8 mouse cellular contexts compared by ENCODE assay signal in genomic region chr3:88143961-88144486, GRCm38 (mm10). TPM values are rescaled to one million over a fixed set of nuclear protein-coding genes. Genes with fewer than 3 reads are reported as not detected.
DNase-seq lines count a peak whose midpoint lies in the region; ATAC-seq and TF ChIP-seq lines count a peak whose summit lies in the region.

No protein-coding gene starts in this region.

- peak overlapping the region; percentile 80 for H3K4me3 ChIP-seq in bone marrow macrophage, adult 2 months (ENCODE audit: insufficient read depth, low read length)
- H3K4me3 ChIP-seq in forebrain, embryonic 14.5 days (ENCODE audit: low read depth, low read length), result peak overlapping the region; percentile 88
- H3K4me3 ChIP-seq in hindbrain, embryonic 12.5 days, result peak overlapping the region; percentile 96
- H3K4me3 ChIP-seq in limb, embryonic 11.5 days (ENCODE audit: low read depth, low read length), result peak overlapping the region; percentile 92
- H3K4me3 ChIP-seq in midbrain, embryonic 15.5 days, result peak overlapping the region; percentile 85

- H3K4me2 ChIP-seq in forebrain, embryonic 14.5 days (ENCODE audit: low read length), result peak overlapping the region; percentile 96
- peak overlapping the region; percentile 93 for H3K4me2 ChIP-seq in hindbrain, embryonic 12.5 days (replicated peaks)
- H3K4me2 ChIP-seq in limb, embryonic 11.5 days (ENCODE audit: low read depth, severe bottlenecking), result peak overlapping the region; percentile 73
- H3K4me2 ChIP-seq in midbrain, embryonic 15.5 days, result peak overlapping the region; percentile 92

- no peak for TF ChIP-seq POLR2A in bone marrow macrophage, adult 2 months (IDR thresholded peaks at IDR 0.05; ENCODE audit: borderline replicate concordance, low read depth, low read length)

- 0 out of 2 replicates have a peak, but pooled peaks cover 3% of the 10 kb centered on the region for H3K36me3 ChIP-seq in forebrain, embryonic 14.5 days (ENCODE audit: control insufficient read depth, insufficient read depth, low read length)
- H3K36me3 ChIP-seq in hindbrain, embryonic 12.5 days, result no peaks in the 10 kb centered on the region
- H3K36me3 ChIP-seq in limb, embryonic 11.5 days (ENCODE audit: control insufficient read depth, insufficient read depth, low read length), result no peaks in the 10 kb centered on the region
- no peaks in the 10 kb centered on the region for H3K36me3 ChIP-seq in midbrain, embryonic 15.5 days (replicated peaks)

- no peak for ATAC-seq in forebrain, embryonic 14.5 days
- ATAC-seq in hindbrain, embryonic 12.5 days (ENCODE audit: low FRiP score), result no peak
- no peak for ATAC-seq in limb, embryonic 11.5 days (ENCODE audit: insufficient number of reproducible peaks, low FRiP score, low TSS enrichment, low read depth)
- no peak for ATAC-seq in midbrain, embryonic 15.5 days (replicated peaks)

- DNase-seq in adrenal gland, postnatal 10 days, result peak; percentile 61
- no peak for DNase-seq in adrenal gland, postnatal 4 days (ENCODE audit: low spot score in 2 of 2)
- DNase-seq in forebrain, embryonic 14.5 days (ENCODE audit: low spot score), result peak; percentile 11
- DNase-seq in limb, embryonic 11.5 days (ENCODE audit: low spot score), result peak; percentile 44
- DNase-seq in thymus, postnatal 10 days (ENCODE audit: low spot score in 2 of 2), result peak; percentile 46 to 52

- H3K4me1 ChIP-seq in bone marrow macrophage, adult 2 months (ENCODE audit: control insufficient read depth, insufficient read depth, low read length), result peaks cover 63% of the 10 kb centered on the region
- peaks cover 53% of the 10 kb centered on the region for H3K4me1 ChIP-seq in forebrain, embryonic 14.5 days (ENCODE audit: control insufficient read depth, insufficient read depth, low read length)
- peaks cover 74% of the 10 kb centered on the region for H3K4me1 ChIP-seq in hindbrain, embryonic 12.5 days
- peaks cover 59% of the 10 kb centered on the region for H3K4me1 ChIP-seq in limb, embryonic 11.5 days (ENCODE audit: control insufficient read depth, insufficient read depth, low read length)
- H3K4me1 ChIP-seq in midbrain, embryonic 15.5 days, result peaks cover 73% of the 10 kb centered on the region

- H3K27me3 ChIP-seq in forebrain, embryonic 14.5 days (replicated peaks; ENCODE audit: control insufficient read depth, insufficient read depth, low read length), result peaks cover 12% of the 10 kb centered on the region; the same call in 1 of the 2 replicates
- peaks cover 23% of the 10 kb centered on the region for H3K27me3 ChIP-seq in hindbrain, embryonic 12.5 days
- no peaks in the 10 kb centered on the region for H3K27me3 ChIP-seq in limb, embryonic 11.5 days (ENCODE audit: control insufficient read depth, insufficient read depth, low read length)
- H3K27me3 ChIP-seq in midbrain, embryonic 15.5 days (replicated peaks), result peaks cover 18% of the 10 kb centered on the region

- 0 out of 2 replicates have a peak overlapping the region, but pooled peaks have one; percentile 96 for H3K27ac ChIP-seq in bone marrow macrophage, adult 2 months (ENCODE audit: insufficient read depth, low read depth, low read length)
- peak overlapping the region; percentile 49 for H3K27ac ChIP-seq in forebrain, embryonic 14.5 days (ENCODE audit: low read depth, low read length)
- peak overlapping the region; percentile 98 for H3K27ac ChIP-seq in hindbrain, embryonic 12.5 days
- no peak overlapping the region for H3K27ac ChIP-seq in limb, embryonic 11.5 days (replicated peaks; ENCODE audit: low read depth, low read length)
- H3K27ac ChIP-seq in midbrain, embryonic 15.5 days, result peak overlapping the region; percentile 98

- no peak for TF ChIP-seq CTCF in bone marrow macrophage, adult 2 months (IDR thresholded peaks at IDR 0.05; ENCODE audit: low read depth, low read length)

- H3K9ac ChIP-seq in forebrain, embryonic 14.5 days (ENCODE audit: low read length), result peak overlapping the region; percentile 90
- H3K9ac ChIP-seq in hindbrain, embryonic 12.5 days, result peak overlapping the region; percentile 91
- H3K9ac ChIP-seq in limb, embryonic 11.5 days (ENCODE audit: low read length), result peak overlapping the region; percentile 7; the same call in 1 of the 2 replicates
- peak overlapping the region; percentile 87 for H3K9ac ChIP-seq in midbrain, embryonic 15.5 days

- 19% methylated on average over 5 of the region's 5 CpGs for WGBS in forebrain, embryonic 14.5 days
- 28% methylated on average over 5 of the region's 5 CpGs for WGBS in hindbrain, embryonic 12.5 days
- 34% methylated on average over 5 of the region's 5 CpGs for WGBS in limb, embryonic 11.5 days
- 17% methylated on average over 5 of the region's 5 CpGs for WGBS in midbrain, embryonic 15.5 days

- H3K9me3 ChIP-seq in forebrain, embryonic 14.5 days (replicated peaks; ENCODE audit: control insufficient read depth, low read length), result no peaks in the 10 kb centered on the region
- H3K9me3 ChIP-seq in hindbrain, embryonic 12.5 days (replicated peaks), result no peaks in the 10 kb centered on the region
- no peaks in the 10 kb centered on the region for H3K9me3 ChIP-seq in limb, embryonic 11.5 days (ENCODE audit: control insufficient read depth, low read length)
- H3K9me3 ChIP-seq in midbrain, embryonic 15.5 days, result no peaks in the 10 kb centered on the region

RNA-seq across cellular contexts. Expression of gene Mef2d, which starts 1.9 kb away (rescaled TPM):
- total RNA-seq in adrenal gland, postnatal 10 days (2021), result 10 to 100 TPM; 85.7 to 86.6 TPM
- 10 to 100 TPM; 90.0 to 92.1 TPM for total RNA-seq in adrenal gland, postnatal 4 days (2021)
- polyA plus RNA-seq in bone marrow macrophage, adult 2 months (2012; ENCODE audit: insufficient read depth, insufficient read length, missing spikeins), result 84.5 and 98.1 TPM in 2 replicates
- 17.3 and 20.4 TPM in 2 replicates for polyA plus RNA-seq in forebrain, embryonic 14.5 days (2014; fragmentation: Nextera tagmentation; extraction: Ambion mirVana)
- 17.7 and 20.7 TPM in 2 replicates for polyA plus RNA-seq in hindbrain, embryonic 12.5 days (2016; fragmentation: Nextera tagmentation; extraction: Ambion mirVana)
- 12.6 and 14.3 TPM in 2 replicates for polyA plus RNA-seq in limb, embryonic 11.5 days (2014; fragmentation: Nextera tagmentation; extraction: Ambion mirVana)
- polyA plus RNA-seq in midbrain, embryonic 15.5 days (2015; fragmentation: Nextera tagmentation; extraction: Ambion mirVana), result 23.2 and 25.3 TPM in 2 replicates

Comparison
In these comparisons a context has a peak if more than half of its experiments do, and no peak if none do; other contexts are left out.
1. DNase-seq: peak in adrenal gland, postnatal 10 days (single experiment), forebrain, embryonic 14.5 days (single experiment), limb, embryonic 11.5 days (single experiment) and thymus, postnatal 10 days (2 of 2); none in adrenal gland, postnatal 4 days (0 of 2).
2. H3K9ac ChIP-seq: peak in every context shown above with its lines; median percentile 91 in hindbrain, embryonic 12.5 days; 90 in forebrain, embryonic 14.5 days; 87 in midbrain, embryonic 15.5 days; 7 in limb, embryonic 11.5 days.
3. Peak in every context shown above with its lines, with median percentiles within 50 percentile points of each other: H3K4me3 ChIP-seq and H3K4me2 ChIP-seq.